ENCODE assay signal across 33 mouse cellular contexts in genomic region chr5:66540246-66540645, GRCm38 (mm10).
"Had no signal": no experiment of that assay in that cellular context is flagged by ENCODE, and none has a peak within 500 bp of the region (broad histone marks: within the 10 kb centered on the region; RNA-seq: fewer than 3 reads in every experiment).

No protein-coding gene starts in this region.

- DNase-seq: heart, postnatal 10 days; heart, postnatal 14 days; heart, postnatal 4 days; kidney, adult 11 months; kidney, adult 18-20 months; kidney, adult 2 months; kidney, adult 8-10 months; kidney, adult 9 months; kidney, postnatal 10 days; kidney, postnatal 14 days; kidney, postnatal 25 days; kidney, postnatal 36 days; kidney, postnatal 4 days; layer of hippocampus, adult 9-11 months; layer of hippocampus, postnatal 36 days had no signal

- H3K4me1 ChIP-seq: intestine, embryonic 15.5 days had no signal

- ATAC-seq: hindbrain, embryonic 16.5 days; hindbrain, postnatal 0 days; inflammation-experienced regulatory T-cells, adult 6 months; intestine, embryonic 15.5 days; intestine, embryonic 16.5 days; intestine, postnatal 0 days had no signal

- H3K4me3 ChIP-seq: heart, embryonic 12.5 days; heart, embryonic 13.5 days; heart, embryonic 15.5 days; hindbrain, embryonic 10.5 days; hindbrain, embryonic 12.5 days; hindbrain, embryonic 13.5 days; hindbrain, embryonic 15.5 days; intestine, embryonic 15.5 days; kidney, embryonic 15.5 days; layer of hippocampus, adult 2 months; left cerebral cortex, adult 2 months had no signal

- H3K4me2 ChIP-seq: heart, embryonic 12.5 days; heart, embryonic 13.5 days; heart, embryonic 15.5 days; hindbrain, embryonic 12.5 days; hindbrain, embryonic 13.5 days; hindbrain, embryonic 14.5 days; hindbrain, embryonic 15.5 days; intestine, embryonic 15.5 days; kidney, embryonic 15.5 days had no signal

- H3K36me3 ChIP-seq: heart, embryonic 12.5 days; heart, embryonic 15.5 days; hindbrain, embryonic 10.5 days; hindbrain, embryonic 15.5 days; intestine, embryonic 15.5 days had no signal

- H3K9me3 ChIP-seq: heart, embryonic 12.5 days; heart, embryonic 13.5 days; heart, embryonic 15.5 days; hindbrain, embryonic 10.5 days; hindbrain, embryonic 12.5 days; hindbrain, embryonic 13.5 days; hindbrain, embryonic 15.5 days; intestine, embryonic 15.5 days; kidney, embryonic 15.5 days had no signal

- H3K27me3 ChIP-seq: heart, embryonic 12.5 days; heart, embryonic 13.5 days; heart, embryonic 15.5 days; hindbrain, embryonic 12.5 days; hindbrain, embryonic 13.5 days; hindbrain, embryonic 15.5 days; intestine, embryonic 15.5 days; kidney, embryonic 15.5 days had no signal

- H3K9ac ChIP-seq: heart, embryonic 12.5 days; heart, embryonic 13.5 days; heart, embryonic 15.5 days; hindbrain, embryonic 12.5 days; hindbrain, embryonic 13.5 days; hindbrain, embryonic 14.5 days; hindbrain, embryonic 15.5 days; intestine, embryonic 15.5 days; kidney, embryonic 15.5 days had no signal

- H3K27ac ChIP-seq: heart, embryonic 13.5 days; heart, embryonic 15.5 days; hindbrain, embryonic 10.5 days; hindbrain, embryonic 12.5 days; hindbrain, embryonic 13.5 days; hindbrain, embryonic 14.5 days; hindbrain, embryonic 15.5 days; hindbrain, postnatal 0 days; intestine, embryonic 15.5 days; kidney, embryonic 15.5 days; kidney, postnatal 0 days; layer of hippocampus, adult 2 months; left cerebral cortex, adult 2 months had no signal
